Mouse (Mus musculus): ENCODE results near the gene Serpina3a.

Serpina3a gene

GRCm38 (mm10) chr12:104142427-104142826 lies 29.9 kb downstream of the Serpina3a start:
- DNase-seq (ENCODE audit: low read depth, low spot score): no peak

- DNase-seq (ENCODE audit: low read depth, low spot score): no peak
Measured at GRCm38 (mm10) chr12:104143286-104143685, 30.8 kb downstream of the Serpina3a start.

GRCm38 (mm10) chr12:104145571-104145970 lies 33.0 kb downstream of the Serpina3a start:
- DNase-seq (ENCODE audit: low read depth, low spot score): no peak

GRCm38 (mm10) chr12:104151989-104152388 lies 39.5 kb downstream of the Serpina3a start:
- no peak for DNase-seq (ENCODE audit: low read depth, low spot score)

- DNase-seq (ENCODE audit: low read depth, low spot score): no peak
Measured at GRCm38 (mm10) chr12:104153041-104153645, 40.6 kb downstream of the Serpina3a start.

- DNase-seq (ENCODE audit: low read depth, low spot score): no peak
Measured at GRCm38 (mm10) chr12:104153656-104154055, 41.1 kb downstream of the Serpina3a start, which contains the start of gene Serpina3c. Gene Serpina3c (minus strand): TSS chr12:104153870.

All from retina, adult 2 months (tissue).